Mouse (Mus musculus): ENCODE measurements at regions not wholly inside any gene's neighbourhood (a gene's known extent, or its start where the extent isn't known, plus 50 kb on each side); places are given as distances from the start of the nearest gene placed in this dataset.

GRCm38 (mm10) chr9:13978842-13979241 lies 151.3 kb downstream of the Fam76b start:
- no peak for DNase-seq (ENCODE audit: low spot score)

GRCm38 (mm10) chr9:13987486-13987885 lies 160.0 kb downstream of the Fam76b start:
- no peak for DNase-seq (ENCODE audit: low spot score)

GRCm38 (mm10) chr9:13988901-13989300 lies 161.4 kb downstream of the Fam76b start:
- DNase-seq (ENCODE audit: low spot score): no peak

GRCm38 (mm10) chr9:13990960-13991359 lies 163.4 kb downstream of the Fam76b start:
- DNase-seq (ENCODE audit: low spot score): no peak

GRCm38 (mm10) chr9:13992728-13993127 lies 165.2 kb downstream of the Fam76b start:
- no peak for DNase-seq (ENCODE audit: low spot score)

- DNase-seq (ENCODE audit: low spot score): no peak
Observed at GRCm38 (mm10) chr9:13999358-13999757, 171.8 kb downstream of the Fam76b start.

- no peak for DNase-seq (ENCODE audit: low spot score)
Observed at GRCm38 (mm10) chr9:14001517-14001916, 174.0 kb downstream of the Fam76b start.

GRCm38 (mm10) chr9:14002236-14002635 lies 174.7 kb downstream of the Fam76b start:
- DNase-seq (ENCODE audit: low spot score): no peak

- DNase-seq (ENCODE audit: low spot score): no peak
Observed at GRCm38 (mm10) chr9:14003163-14003562, 175.6 kb downstream of the Fam76b start.

- DNase-seq (ENCODE audit: low spot score): peak; percentile 10
Observed at GRCm38 (mm10) chr9:14006233-14006984, 178.9 kb downstream of the Fam76b start.

- DNase-seq (ENCODE audit: low spot score): no peak
Observed at GRCm38 (mm10) chr9:14009451-14009850, 181.9 kb downstream of the Fam76b start.

GRCm38 (mm10) chr9:14010261-14010949 lies 182.9 kb downstream of the Fam76b start:
- no peak for DNase-seq (ENCODE audit: low spot score)

- no peak for DNase-seq (ENCODE audit: low spot score)
Observed at GRCm38 (mm10) chr9:14024216-14024615, 196.7 kb downstream of the Fam76b start.

- DNase-seq (ENCODE audit: low spot score): peak; percentile 23
Observed at GRCm38 (mm10) chr9:14024701-14025100, 197.2 kb downstream of the Fam76b start.

GRCm38 (mm10) chr9:14028056-14028455 lies 200.5 kb downstream of the Fam76b start:
- peak; percentile 28 for DNase-seq (ENCODE audit: low spot score)

GRCm38 (mm10) chr9:14031358-14032047 lies 204.0 kb downstream of the Fam76b start:
- DNase-seq (ENCODE audit: low spot score): no peak

GRCm38 (mm10) chr9:14032048-14032362 lies 204.5 kb downstream of the Fam76b start:
- no peak for DNase-seq (ENCODE audit: low spot score)

- no peak for DNase-seq (ENCODE audit: low spot score)
Observed at GRCm38 (mm10) chr9:14035526-14035925, 208.0 kb downstream of the Fam76b start.

GRCm38 (mm10) chr9:14041900-14042435 lies 214.5 kb downstream of the Fam76b start:
- DNase-seq (ENCODE audit: low spot score): no peak

- DNase-seq (ENCODE audit: low spot score): no peak
Observed at GRCm38 (mm10) chr9:14048224-14048623, 220.7 kb downstream of the Fam76b start.

GRCm38 (mm10) chr9:14053704-14054103 lies 221.2 kb upstream of the Sesn3 start:
- peak; percentile 69 for DNase-seq (ENCODE audit: low spot score)

- DNase-seq (ENCODE audit: low spot score): no peak
Observed at GRCm38 (mm10) chr9:14056410-14057172, 218.3 kb upstream of the Sesn3 start.

Measured in lung, postnatal 25 days (tissue).